Mouse (Mus musculus): ENCODE measurements at regions not wholly inside any gene's neighbourhood (a gene's known extent, or its start where the extent isn't known, plus 50 kb on each side); places are given as distances from the start of the nearest gene placed in this dataset.

- TF ChIP-seq CTCF (IDR thresholded peaks at IDR 0.05; ENCODE audit: extremely low read depth, insufficient read depth, low read length) (no peak), POLR2A (IDR thresholded peaks at IDR 0.05; ENCODE audit: extremely low read depth, insufficient read depth, low read length) (no peak)
These were observed 119.7 kb downstream of the Mtx2 start for GRCm38 (mm10) chr2:74945185-74945749.
